Mouse (Mus musculus) liver, embryonic 13.5 days (tissue): ENCODE measurements around the gene Polr3c. TPM values are rescaled to one million over a fixed set of nuclear protein-coding genes. Genes with fewer than 3 reads are reported as not detected.
"Not testable (repeated sequence)": the region's sequence is repeated elsewhere in the genome, so short reads cannot be mapped to it uniquely, and the experiment has no call there.

Experiments used
- ATAC-seq: fragments of 200-750 bp; cut with Nextera tagmentation; 2 replicates; pipeline ENCODE4 v1.8.0; 2017; ENCODE audit warnings: low read depth, mild to moderate bottlenecking, moderate number of reproducible peaks, moderate library complexity
- DNase-seq: peaks from one replicate; pipeline ENCODE4 v3.0.0; 2022
- H3K27ac ChIP-seq: fragments of 300-500 bp; sonication (generic); 2 replicates; pipeline ENCODE4 v1.5.1; 2015; ENCODE audit warnings: moderate library complexity, mild to moderate bottlenecking, inconsistent platforms
- H3K27me3 ChIP-seq: fragments of 300-500 bp; sonication (generic); 2 replicates; pipeline ENCODE4 v1.6.1; 2015; ENCODE audit warnings: mild to moderate bottlenecking, inconsistent platforms
- H3K36me3 ChIP-seq: fragments of 300-500 bp; sonication (generic); 2 replicates; pipeline ENCODE4 v1.6.1; 2015; ENCODE audit warnings: mild to moderate bottlenecking, inconsistent platforms
- H3K4me1 ChIP-seq: fragments of 300-500 bp; sonication (generic); replicated peaks from 2 replicates; pipeline ENCODE4 v1.6.1; 2015; ENCODE audit warnings: inconsistent platforms
- H3K4me2 ChIP-seq: fragments of 300-500 bp; sonication (generic); 2 replicates; pipeline ENCODE4 v1.6.1; 2015; ENCODE audit warnings: inconsistent platforms, mild to moderate bottlenecking, moderate library complexity
- H3K4me3 ChIP-seq: fragments of 300-500 bp; sonication (generic); replicated peaks from 2 replicates; pipeline ENCODE4 v1.5.1; 2015; ENCODE audit warnings: mild to moderate bottlenecking, inconsistent platforms
- H3K9ac ChIP-seq: fragments of 300-500 bp; sonication (generic); 2 replicates; pipeline ENCODE4 v1.6.1; 2015; ENCODE audit warnings: mild to moderate bottlenecking, inconsistent platforms
- H3K9me3 ChIP-seq: fragments of 300-500 bp; sonication (generic); replicated peaks from 2 replicates; pipeline ENCODE4 v1.6.1; 2016; ENCODE audit warnings: inconsistent platforms
- WGBS: fragments of 180-500 bp; shearing (Covaris S2); methylation state at CpG from one replicate; pipeline ENCODE4 v1.1.7; 2015; ENCODE audit not compliant: insufficient replicate concordance; 5-methylcytosine and 5-hydroxymethylcytosine counted together
- polyA plus RNA-seq: library from polyadenylated mRNA; unstranded; fragments of >200 nt; fragmentation: Nextera tagmentation; extraction: Ambion mirVana; gene quantifications from 2 replicates; pipeline ENCODE4 v1.2.1, GENCODE M21; 2015

Gene Polr3c
- polyA plus RNA-seq, 1 experiment from 2014 or later = 25.5 TPM

GRCm38 (mm10) chr3:96675171-96675570 lies 52.3 kb downstream of the Polr3c start:
- Histone ChIP-seq H3K27ac (no peak overlapping the region), H3K4me3 (no peak overlapping the region), H3K27me3 (peaks cover 39% of the 10 kb centered on the region), H3K36me3 (no peaks in the 10 kb centered on the region), H3K4me2 (no peak overlapping the region), H3K4me1 (peaks cover 26% of the 10 kb centered on the region), H3K9ac (no peak overlapping the region), H3K9me3 (no peaks in the 10 kb centered on the region)
- DNase-seq (no peak), ATAC-seq (no peak)
- 59% methylated on average over 3 of the region's 3 CpGs for WGBS

DNA sequence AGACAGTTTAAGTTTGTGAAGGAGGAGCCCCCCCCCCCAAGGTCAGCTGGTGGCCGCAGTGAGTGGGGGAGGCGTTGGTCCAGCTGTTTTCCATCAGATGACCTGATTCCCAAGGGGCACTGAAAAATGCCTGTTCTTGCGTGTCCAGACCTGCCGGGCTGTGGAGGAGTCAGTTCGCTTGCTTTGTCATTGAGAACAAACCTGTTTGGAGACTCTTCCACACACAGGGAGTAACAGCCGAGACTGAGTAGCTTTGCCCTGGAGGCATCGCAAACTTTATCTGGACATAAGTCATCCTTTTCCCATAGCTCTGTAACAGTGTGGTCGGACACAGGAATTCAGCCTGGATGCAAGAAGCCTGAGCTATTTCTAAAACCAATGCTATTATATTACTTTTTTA lies 53.0 kb downstream of the Polr3c start:
- 61% methylated on average over 8 of the region's 8 CpGs for WGBS
- H3K9me3 ChIP-seq = no peaks in the 10 kb centered on the region
- peaks cover 26% of the 10 kb centered on the region for H3K4me1 ChIP-seq
- ATAC-seq (no peak), DNase-seq (no peak)
- H3K36me3 ChIP-seq = no peaks in the 10 kb centered on the region
- no peak overlapping the region for H3K4me3 ChIP-seq
- peaks cover 34% of the 10 kb centered on the region for H3K27me3 ChIP-seq
- H3K9ac ChIP-seq = no peak overlapping the region
- H3K4me2 ChIP-seq = no peak overlapping the region
- H3K27ac ChIP-seq = no peak overlapping the region

- H3K9me3 ChIP-seq = no peaks in the 10 kb centered on the region
- no peak for ATAC-seq
- WGBS = 63% methylated on average over 4 of the region's 4 CpGs
Observed at GRCm38 (mm10) chr3:96673514-96673913, 53.9 kb downstream of the Polr3c start.

DNA sequence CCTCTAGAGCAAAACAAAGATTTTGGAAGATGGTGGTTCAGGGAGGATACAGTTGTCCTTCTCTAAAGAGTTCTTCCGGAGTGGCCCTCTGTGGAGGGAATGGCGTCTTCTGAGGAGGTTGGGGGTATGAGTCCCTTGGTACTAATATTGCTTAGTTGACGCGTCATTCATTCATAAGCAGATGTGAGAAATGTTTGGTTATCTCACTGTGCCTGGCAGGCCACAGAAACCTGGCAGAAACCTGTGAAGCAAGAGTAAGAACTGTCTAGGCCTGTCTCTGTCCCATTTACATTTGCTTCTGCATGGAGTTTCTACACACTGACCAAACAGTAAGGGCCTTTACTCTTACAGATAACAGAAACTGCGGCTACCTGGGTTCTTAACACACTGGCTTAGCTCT lies 55.9 kb downstream of the Polr3c start:
- Histone ChIP-seq H3K9me3 (no peaks in the 10 kb centered on the region), H3K9ac (no peak overlapping the region), H3K4me2 (no peak overlapping the region), H3K4me1 (peaks cover 16% of the 10 kb centered on the region), H3K36me3 (no peaks in the 10 kb centered on the region), H3K4me3 (no peak overlapping the region), H3K27ac (no peak overlapping the region), H3K27me3 (peaks cover 28% of the 10 kb centered on the region)
- WGBS = 70% methylated on average over 5 of the region's 5 CpGs
- ATAC-seq (no peak), DNase-seq (no peak)

More at GRCm38 (mm10) chr3:96673514-96673913, 53.9 kb downstream of the Polr3c start:
- no peak for DNase-seq
- Histone ChIP-seq H3K4me2 (no peak overlapping the region), H3K27me3 (peaks cover 30% of the 10 kb centered on the region), H3K9ac (no peak overlapping the region), H3K36me3 (no peaks in the 10 kb centered on the region), H3K27ac (no peak overlapping the region), H3K4me1 (peaks cover 17% of the 10 kb centered on the region), H3K4me3 (no peak overlapping the region)

DNA sequence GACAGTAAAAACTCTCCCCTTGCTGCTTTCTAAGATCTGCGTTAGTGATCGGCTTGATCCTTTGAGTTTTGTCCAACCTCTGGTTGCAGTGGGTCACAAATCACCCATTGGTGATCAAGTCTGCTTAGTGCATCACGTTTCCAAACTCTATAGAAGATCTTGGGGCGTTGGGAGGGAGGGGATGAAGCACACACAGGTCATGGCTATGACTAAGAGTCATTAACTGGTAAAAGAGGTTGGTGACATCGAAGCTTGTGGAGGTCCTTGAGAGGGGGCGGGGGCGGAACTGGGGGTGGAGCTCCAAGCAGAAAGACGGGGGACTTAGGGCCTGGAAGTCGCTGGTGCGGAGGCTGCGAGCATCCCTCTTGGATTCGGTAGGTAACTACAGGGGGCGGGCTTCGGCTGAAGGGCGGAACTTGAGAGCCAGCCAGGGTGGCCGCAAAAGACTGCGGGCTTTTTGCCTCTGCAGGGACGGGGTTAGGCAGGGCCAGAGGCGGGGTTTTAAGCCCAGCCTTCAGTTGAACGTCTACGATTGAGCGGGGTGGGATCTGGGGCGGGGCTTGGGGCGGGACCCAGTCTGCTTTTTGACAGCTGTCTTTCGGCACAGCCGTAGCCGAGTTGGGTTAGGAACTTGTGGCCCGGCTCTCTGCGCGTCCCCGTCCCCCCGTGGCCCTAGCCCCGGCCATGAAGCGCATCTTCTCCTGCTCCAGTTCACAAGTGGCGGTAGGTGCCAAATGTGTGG lies 57.5 kb downstream of the Polr3c start, which contains the start of gene Ankrd35:
Ankrd35 (plus strand) TSS at position 405 of the 742 bp plus-strand sequence.
- H3K4me3 ChIP-seq = peak within 1 kb of the TSS; percentile 53
- WGBS = 4% methylated on average over 35 of the region's 35 CpGs
- H3K27ac ChIP-seq = no peak within 1 kb of the TSS
- DNase-seq = peak; percentile 56
- H3K4me1 ChIP-seq = peaks cover 16% of the 10 kb centered on the region
- H3K36me3 ChIP-seq = no peaks in the 10 kb centered on the region
- ATAC-seq = peak; percentile 92
- peak within 1 kb of the TSS; percentile 45 for H3K9ac ChIP-seq
- H3K4me2 ChIP-seq = peak within 1 kb of the TSS; percentile 74
- peaks cover 28% of the 10 kb centered on the region for H3K27me3 ChIP-seq
- H3K9me3 ChIP-seq = no peaks in the 10 kb centered on the region

DNA sequence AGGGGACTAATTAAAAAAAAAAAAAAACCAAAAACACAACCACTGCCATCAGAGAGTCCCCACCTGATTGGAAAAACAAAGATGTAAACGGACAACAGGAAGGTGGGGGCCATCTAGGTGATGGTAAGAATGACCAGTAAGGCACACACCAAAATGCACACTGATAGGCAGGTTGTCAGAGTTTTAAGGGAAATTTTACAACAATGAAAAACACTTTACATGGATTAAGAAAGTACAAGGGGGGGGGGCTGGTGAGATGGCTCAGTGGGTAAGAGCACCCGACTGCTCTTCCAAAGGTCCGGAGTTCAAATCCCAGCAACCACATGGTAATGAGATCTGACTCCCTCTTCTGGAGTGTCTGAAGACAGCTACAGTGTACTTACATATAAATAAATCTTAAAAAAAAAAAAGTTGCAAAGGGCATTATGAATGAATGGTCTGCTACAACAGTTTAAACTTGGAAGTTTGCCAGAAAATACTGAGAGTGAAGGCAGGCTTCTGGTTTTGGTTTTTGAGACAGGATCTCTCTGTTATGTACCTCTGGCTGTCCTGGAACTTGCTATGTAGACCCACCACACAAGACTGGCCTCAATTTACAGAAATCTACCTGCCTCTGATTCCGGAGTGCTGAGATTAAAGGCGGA lies 58.9 kb downstream of the Polr3c start:
- ATAC-seq = no peak
- H3K4me3 ChIP-seq = no peak overlapping the region
- WGBS = 76% methylated on average over 5 of the region's 5 CpGs
- H3K27me3 ChIP-seq = peaks cover 30% of the 10 kb centered on the region
- no peak overlapping the region for H3K9ac ChIP-seq
- H3K9me3 ChIP-seq = no peaks in the 10 kb centered on the region
- DNase-seq = no peak
- H3K36me3 ChIP-seq = no peaks in the 10 kb centered on the region
- no peak overlapping the region for H3K4me2 ChIP-seq
- H3K4me1 ChIP-seq = peaks cover 24% of the 10 kb centered on the region
- H3K27ac ChIP-seq = no peak overlapping the region

GRCm38 (mm10) chr3:96667316-96667715 lies 60.1 kb downstream of the Polr3c start:
- H3K9ac ChIP-seq = no peak overlapping the region
- ATAC-seq = no peak
- no peak overlapping the region for H3K4me2 ChIP-seq
- WGBS = 31% methylated on average over 1 of the region's 1 CpGs
- no peak for DNase-seq
- no peaks in the 10 kb centered on the region for H3K36me3 ChIP-seq
- H3K27ac ChIP-seq = no peak overlapping the region
- no peak overlapping the region for H3K4me3 ChIP-seq
- H3K9me3 ChIP-seq = no peaks in the 10 kb centered on the region
- H3K27me3 ChIP-seq = peaks cover 27% of the 10 kb centered on the region
- peaks cover 27% of the 10 kb centered on the region for H3K4me1 ChIP-seq

DNA sequence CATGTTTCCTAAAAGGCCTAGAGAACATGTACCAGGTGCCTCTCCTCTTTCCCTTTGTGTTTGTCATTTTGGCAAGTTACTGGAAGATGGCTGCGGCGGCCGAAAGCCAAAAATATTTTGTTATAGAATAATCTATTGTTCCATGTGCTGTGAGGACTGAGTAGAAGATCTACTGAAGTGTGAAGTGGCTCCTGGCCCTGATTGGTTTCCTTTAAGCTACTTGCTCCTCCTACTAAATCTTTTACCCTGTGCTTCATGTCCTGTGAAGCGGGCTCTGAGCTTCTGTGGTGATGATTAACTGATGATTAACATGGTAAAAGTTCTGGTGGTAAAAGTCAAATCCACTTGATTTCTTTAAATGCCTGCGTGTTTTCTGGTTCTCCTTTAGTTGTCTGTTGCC lies 60.5 kb downstream of the Polr3c start:
- Histone ChIP-seq H3K27me3 (peaks cover 27% of the 10 kb centered on the region), H3K4me2 (no peak overlapping the region), H3K27ac (no peak overlapping the region), H3K9ac (no peak overlapping the region), H3K9me3 (no peaks in the 10 kb centered on the region), H3K4me1 (peaks cover 27% of the 10 kb centered on the region), H3K4me3 (no peak overlapping the region), H3K36me3 (no peaks in the 10 kb centered on the region)
- ATAC-seq (no peak), DNase-seq (no peak)
- 84% methylated on average over 5 of the region's 5 CpGs for WGBS

DNA sequence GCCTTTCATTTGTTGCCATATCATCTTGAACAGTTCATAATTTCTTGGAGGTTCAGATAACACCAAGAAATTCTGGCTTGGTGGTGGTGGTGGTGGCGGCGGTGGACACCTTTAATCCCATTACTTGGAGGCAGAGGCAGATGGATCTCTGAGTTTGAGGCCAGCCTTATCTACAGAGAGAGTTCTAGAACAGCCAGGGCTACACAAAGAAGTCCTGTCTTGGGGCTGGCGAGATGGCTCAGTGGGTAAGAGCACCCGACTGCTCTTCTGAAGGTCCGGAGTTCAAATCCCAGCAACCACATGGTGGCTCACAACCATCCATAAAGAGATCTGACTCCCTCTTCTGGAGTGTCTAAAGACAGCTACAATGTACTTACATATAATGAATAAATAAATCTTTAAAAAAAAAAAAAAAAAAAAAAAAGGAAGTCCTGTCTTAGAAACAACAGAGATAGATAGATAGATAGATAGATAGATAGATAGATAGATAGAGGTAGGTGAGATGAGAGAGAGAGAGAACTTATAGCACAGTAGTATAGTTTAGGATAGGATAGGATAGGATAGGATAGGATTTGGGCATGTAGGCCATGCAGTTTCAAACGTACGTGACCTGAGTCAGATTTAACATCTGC lies 61.6 kb downstream of the Polr3c start:
- H3K4me3 ChIP-seq, DNase-seq, H3K9ac ChIP-seq, H3K36me3 ChIP-seq, H3K9me3 ChIP-seq, ATAC-seq, H3K27ac ChIP-seq, H3K4me2 ChIP-seq: not testable (repeated sequence)
- Histone ChIP-seq H3K27me3 (peaks cover 19% of the 10 kb centered on the region), H3K4me1 (peaks cover 24% of the 10 kb centered on the region)
- WGBS = 71% methylated on average over 7 of the region's 7 CpGs

- Histone ChIP-seq H3K27me3 (0 out of 2 replicates have a peak, but pooled peaks cover 9% of the 10 kb centered on the region), H3K4me2 (peak overlapping the region; percentile 59), H3K4me1 (peaks cover 12% of the 10 kb centered on the region), H3K9ac (0 out of 2 replicates have a peak overlapping the region, but pooled peaks have one; percentile 38), H3K4me3 (peak overlapping the region; percentile 31), H3K27ac (no peak overlapping the region), H3K36me3 (no peaks in the 10 kb centered on the region), H3K9me3 (no peaks in the 10 kb centered on the region)
- 11% methylated on average over 17 of the region's 18 CpGs for WGBS
- ATAC-seq = peak; percentile 26; the same call in 1 of the 2 replicates
- peak; percentile 34 for DNase-seq
Observed at GRCm38 (mm10) chr3:96663432-96664239, 63.8 kb downstream of the Polr3c start.
